Mouse (Mus musculus) liver, embryonic 13.5 days (tissue): ENCODE data around the gene Slco1a1. TPM values are rescaled to one million over a fixed set of nuclear protein-coding genes. Genes with fewer than 3 reads are reported as not detected.
"Not testable (repeated sequence)": the region's sequence is repeated elsewhere in the genome, so short reads cannot be mapped to it uniquely, and the experiment has no call there.

Source experiments
- ATAC-seq: fragments of 200-750 bp; cut with Nextera tagmentation; 2 replicates; pipeline ENCODE4 v1.8.0; 2017; ENCODE audit warnings: low read depth, mild to moderate bottlenecking, moderate number of reproducible peaks, moderate library complexity
- DNase-seq: peaks from one replicate; pipeline ENCODE4 v3.0.0; 2022
- H3K27ac ChIP-seq: fragments of 300-500 bp; sonication (generic); 2 replicates; pipeline ENCODE4 v1.5.1; 2015; ENCODE audit warnings: moderate library complexity, mild to moderate bottlenecking, inconsistent platforms
- H3K27me3 ChIP-seq: fragments of 300-500 bp; sonication (generic); 2 replicates; pipeline ENCODE4 v1.6.1; 2015; ENCODE audit warnings: mild to moderate bottlenecking, inconsistent platforms
- H3K36me3 ChIP-seq: fragments of 300-500 bp; sonication (generic); 2 replicates; pipeline ENCODE4 v1.6.1; 2015; ENCODE audit warnings: mild to moderate bottlenecking, inconsistent platforms
- H3K4me1 ChIP-seq: fragments of 300-500 bp; sonication (generic); replicated peaks from 2 replicates; pipeline ENCODE4 v1.6.1; 2015; ENCODE audit warnings: inconsistent platforms
- H3K4me2 ChIP-seq: fragments of 300-500 bp; sonication (generic); 2 replicates; pipeline ENCODE4 v1.6.1; 2015; ENCODE audit warnings: inconsistent platforms, mild to moderate bottlenecking, moderate library complexity
- H3K4me3 ChIP-seq: fragments of 300-500 bp; sonication (generic); replicated peaks from 2 replicates; pipeline ENCODE4 v1.5.1; 2015; ENCODE audit warnings: mild to moderate bottlenecking, inconsistent platforms
- H3K9ac ChIP-seq: fragments of 300-500 bp; sonication (generic); 2 replicates; pipeline ENCODE4 v1.6.1; 2015; ENCODE audit warnings: mild to moderate bottlenecking, inconsistent platforms
- H3K9me3 ChIP-seq: fragments of 300-500 bp; sonication (generic); replicated peaks from 2 replicates; pipeline ENCODE4 v1.6.1; 2016; ENCODE audit warnings: inconsistent platforms
- WGBS: fragments of 180-500 bp; shearing (Covaris S2); methylation state at CpG from one replicate; pipeline ENCODE4 v1.1.7; 2015; ENCODE audit not compliant: insufficient replicate concordance; 5-methylcytosine and 5-hydroxymethylcytosine counted together
- polyA plus RNA-seq: library from polyadenylated mRNA; unstranded; fragments of >200 nt; fragmentation: Nextera tagmentation; extraction: Ambion mirVana; gene quantifications from 2 replicates; pipeline ENCODE4 v1.2.1, GENCODE M21; 2015

Gene Slco1a1
- not detected in 2 replicates for polyA plus RNA-seq

DNA sequence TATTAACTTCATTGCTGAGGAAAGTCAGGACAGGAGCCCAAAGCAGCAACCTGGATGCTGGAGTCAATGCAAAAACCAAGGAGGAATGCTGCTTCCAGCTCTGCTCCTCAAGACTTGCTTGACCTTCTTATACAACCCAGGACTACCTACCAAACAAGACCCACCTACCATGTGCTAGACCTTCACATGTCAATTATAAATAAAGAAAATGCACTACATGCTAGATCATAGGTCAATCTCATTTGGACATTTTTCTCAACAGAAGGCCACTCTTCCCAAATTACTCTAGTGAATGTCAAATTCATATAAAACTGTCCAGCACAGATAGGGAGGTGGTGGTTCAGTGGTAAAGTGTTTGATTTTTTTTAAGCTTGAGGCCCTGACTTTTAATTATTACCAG, at the start of gene Slco1a1:
Gene Slco1a1, minus strand, starts transcription at position 101 of the 400 bp plus-strand sequence.
- Histone ChIP-seq H3K9ac (no peak within 1 kb of the TSS), H3K9me3 (no peaks in the 10 kb centered on the region), H3K27ac (no peak within 1 kb of the TSS), H3K27me3 (no peaks in the 10 kb centered on the region), H3K4me2 (no peak within 1 kb of the TSS), H3K36me3 (no peaks in the 10 kb centered on the region), H3K4me1 (no peaks in the 10 kb centered on the region), H3K4me3 (no peak within 1 kb of the TSS)
- ATAC-seq (no peak), DNase-seq (no peak)

GRCm38 (mm10) chr6:141986772-141987171, 40.0 kb upstream of the Slco1a1 start:
- DNase-seq = no peak
- no peaks in the 10 kb centered on the region for H3K9me3 ChIP-seq
- H3K27ac ChIP-seq = no peak overlapping the region
- no peak overlapping the region for H3K4me2 ChIP-seq
- no peaks in the 10 kb centered on the region for H3K27me3 ChIP-seq
- H3K36me3 ChIP-seq = no peaks in the 10 kb centered on the region
- no peaks in the 10 kb centered on the region for H3K4me1 ChIP-seq
- H3K4me3 ChIP-seq = no peak overlapping the region
- no peak overlapping the region for H3K9ac ChIP-seq
- no peak for ATAC-seq
- 89% methylated on average over 6 of the region's 6 CpGs for WGBS

DNA sequence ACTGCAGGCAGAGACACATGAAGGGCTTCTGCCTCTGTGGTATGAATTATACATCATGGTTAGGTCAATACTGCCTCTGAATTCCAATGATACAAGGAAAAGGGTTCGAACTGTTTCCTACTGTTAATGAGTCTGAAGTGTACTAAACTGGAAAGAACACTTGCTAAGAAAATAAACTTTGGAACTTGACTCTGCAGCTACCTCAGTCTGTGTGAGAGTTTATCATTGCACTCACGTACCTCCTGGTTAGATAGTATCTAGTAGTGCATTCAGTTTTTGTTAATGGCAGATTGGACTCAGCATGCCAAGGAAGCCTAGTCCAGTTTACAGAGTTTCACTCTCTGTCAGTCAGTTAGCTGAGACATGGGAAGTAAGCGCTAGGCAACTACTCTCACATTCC, 37.9 kb upstream of the Slco1a1 start:
- Histone ChIP-seq H3K9ac (no peak overlapping the region), H3K4me1 (no peaks in the 10 kb centered on the region), H3K27me3 (no peaks in the 10 kb centered on the region), H3K9me3 (no peaks in the 10 kb centered on the region), H3K4me3 (no peak overlapping the region), H3K27ac (no peak overlapping the region), H3K4me2 (no peak overlapping the region), H3K36me3 (no peaks in the 10 kb centered on the region)
- no peak for ATAC-seq
- 58% methylated on average over 3 of the region's 3 CpGs for WGBS
- DNase-seq = no peak

DNA sequence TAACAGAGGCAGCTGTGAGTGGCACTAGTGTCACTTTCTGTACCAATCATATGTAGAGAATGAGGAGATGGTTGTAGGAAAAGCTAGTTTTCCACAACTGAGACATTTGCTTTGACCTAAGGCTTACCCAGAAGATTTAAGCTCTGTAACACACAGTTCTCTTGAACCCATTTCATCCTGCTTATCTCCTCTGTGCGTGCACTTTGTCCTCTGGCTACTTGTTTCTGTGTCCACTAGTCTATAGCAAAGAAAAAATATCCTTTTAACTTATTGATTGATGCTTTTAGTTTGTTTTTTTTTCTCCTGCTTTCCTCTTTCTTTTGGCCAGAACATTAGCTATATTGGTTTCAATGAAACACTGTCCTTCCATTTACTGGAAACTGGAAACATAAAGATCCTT, 15.7 kb upstream of the Slco1a1 start:
- Histone ChIP-seq H3K27me3 (no peaks in the 10 kb centered on the region), H3K9ac (no peak overlapping the region), H3K27ac (no peak overlapping the region; the same call in 1 of the 2 replicates), H3K9me3 (no peaks in the 10 kb centered on the region), H3K4me1 (no peaks in the 10 kb centered on the region), H3K36me3 (no peaks in the 10 kb centered on the region), H3K4me3 (no peak overlapping the region), H3K4me2 (no peak overlapping the region)
- WGBS = 38% methylated on average over 1 of the region's 1 CpGs
- no peak for DNase-seq
- ATAC-seq = no peak

DNA sequence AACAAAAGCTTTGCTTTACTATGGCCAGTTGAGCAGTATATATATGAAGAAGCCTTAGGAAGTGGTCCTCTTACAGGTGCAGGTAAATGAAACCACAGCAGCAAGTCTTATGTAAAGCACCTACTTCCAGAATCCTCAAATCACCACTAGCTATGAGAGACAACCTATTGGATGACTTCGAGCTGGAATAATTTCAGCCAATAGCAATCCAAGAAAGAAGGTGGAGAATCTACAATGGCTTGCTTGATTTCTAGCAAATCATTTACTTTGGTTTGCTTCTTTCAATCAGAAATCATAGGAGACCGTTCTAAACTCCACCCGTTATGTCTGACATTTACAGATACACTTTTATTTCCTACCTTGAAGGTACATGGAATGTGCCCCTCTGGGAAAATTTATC, 15.1 kb upstream of the Slco1a1 start:
- H3K4me1 ChIP-seq = no peaks in the 10 kb centered on the region
- no peak overlapping the region for H3K4me3 ChIP-seq
- H3K4me2 ChIP-seq = no peak overlapping the region
- H3K36me3 ChIP-seq = no peaks in the 10 kb centered on the region
- no peaks in the 10 kb centered on the region for H3K27me3 ChIP-seq
- H3K9ac ChIP-seq = no peak overlapping the region
- no peaks in the 10 kb centered on the region for H3K9me3 ChIP-seq
- DNase-seq (no peak), ATAC-seq (no peak)
- 56% methylated on average over 3 of the region's 3 CpGs for WGBS
- H3K27ac ChIP-seq = no peak overlapping the region; the same call in 1 of the 2 replicates

- Histone ChIP-seq H3K4me3 (no peak overlapping the region), H3K27ac (no peak overlapping the region), H3K36me3 (no peaks in the 10 kb centered on the region), H3K27me3 (no peaks in the 10 kb centered on the region), H3K4me2 (no peak overlapping the region), H3K4me1 (no peaks in the 10 kb centered on the region), H3K9ac (no peak overlapping the region), H3K9me3 (no peaks in the 10 kb centered on the region)
- WGBS = 59% methylated on average over 5 of the region's 5 CpGs
- ATAC-seq (no peak), DNase-seq (no peak)
Observed at GRCm38 (mm10) chr6:141960482-141960881, 13.7 kb upstream of the Slco1a1 start.

DNA sequence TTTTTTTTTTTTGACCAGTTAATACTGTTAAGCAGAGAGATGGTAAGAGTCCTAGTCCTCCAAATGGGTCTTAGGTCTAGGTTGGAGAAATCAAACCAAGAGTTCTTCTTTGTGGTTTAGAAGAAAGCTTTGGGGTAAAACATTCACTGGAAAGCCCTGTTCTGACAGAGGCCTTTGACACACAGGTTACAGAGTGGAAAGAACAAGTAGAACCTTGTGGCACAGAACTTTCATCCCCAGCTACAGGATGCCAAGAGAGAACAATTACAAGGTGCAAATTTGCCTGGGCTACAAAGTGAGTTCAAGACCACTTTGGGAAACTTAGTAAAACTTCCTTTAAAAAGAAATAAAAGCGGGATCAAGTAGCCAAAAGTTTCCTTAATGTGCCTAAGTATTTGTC, 6.3 kb downstream of the Slco1a1 start:
- no peaks in the 10 kb centered on the region for H3K4me1 ChIP-seq
- no peak overlapping the region for H3K4me3 ChIP-seq
- H3K36me3 ChIP-seq = no peaks in the 10 kb centered on the region
- no peaks in the 10 kb centered on the region for H3K9me3 ChIP-seq
- H3K27me3 ChIP-seq = no peaks in the 10 kb centered on the region
- WGBS = 44% methylated on average over 1 of the region's 1 CpGs
- DNase-seq = no peak
- no peak overlapping the region for H3K9ac ChIP-seq
- no peak for ATAC-seq
- no peak overlapping the region for H3K4me2 ChIP-seq
- no peak overlapping the region for H3K27ac ChIP-seq

- Histone ChIP-seq H3K4me1 (no peaks in the 10 kb centered on the region), H3K27me3 (no peaks in the 10 kb centered on the region), H3K4me3 (no peak overlapping the region), H3K27ac (no peak overlapping the region), H3K4me2 (no peak overlapping the region), H3K9ac (no peak overlapping the region), H3K9me3 (no peaks in the 10 kb centered on the region; the same call in 1 of the 2 replicates), H3K36me3 (no peaks in the 10 kb centered on the region)
- WGBS = 47% methylated on average over 2 of the region's 2 CpGs
- DNase-seq (no peak), ATAC-seq (no peak)
Observed at GRCm38 (mm10) chr6:141898197-141898596, 48.6 kb downstream of the Slco1a1 start.

DNA sequence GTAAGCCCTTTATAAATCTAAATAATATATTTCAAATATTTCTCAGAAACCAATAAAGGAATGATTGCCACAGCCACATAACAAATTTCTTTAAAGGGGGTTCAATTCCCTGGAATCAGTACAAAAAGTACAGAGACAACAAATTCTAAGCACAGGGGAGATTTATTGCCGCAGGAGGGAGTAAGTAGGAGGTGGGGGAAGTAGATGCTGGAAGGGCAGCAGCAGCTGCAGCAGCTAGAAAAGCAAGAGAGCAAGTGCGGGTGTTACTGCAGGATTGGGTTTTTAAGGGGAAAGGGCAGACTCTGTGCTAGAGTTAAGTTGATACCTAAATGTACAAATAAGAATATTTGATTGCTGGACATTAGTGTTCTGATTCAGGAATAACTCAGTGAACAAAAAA, 57.0 kb downstream of the Slco1a1 start:
- Histone ChIP-seq H3K27me3 (no peaks in the 10 kb centered on the region), H3K4me2 (no peak overlapping the region), H3K27ac (no peak overlapping the region), H3K4me3 (no peak overlapping the region), H3K36me3 (no peaks in the 10 kb centered on the region), H3K4me1 (no peaks in the 10 kb centered on the region), H3K9ac (no peak overlapping the region), H3K9me3 (no peaks in the 10 kb centered on the region)
- no peak for DNase-seq
- 45% methylated on average over 2 of the region's 2 CpGs for WGBS
- no peak for ATAC-seq

GRCm38 (mm10) chr6:141888248-141888647, 58.5 kb downstream of the Slco1a1 start:
- no peak overlapping the region for H3K9ac ChIP-seq
- H3K4me3 ChIP-seq = no peak overlapping the region
- no peaks in the 10 kb centered on the region for H3K36me3 ChIP-seq
- 25% methylated on average over 2 of the region's 2 CpGs for WGBS
- H3K27ac ChIP-seq = no peak overlapping the region
- ATAC-seq = no peak
- no peaks in the 10 kb centered on the region for H3K9me3 ChIP-seq
- no peak for DNase-seq
- H3K27me3 ChIP-seq = no peaks in the 10 kb centered on the region
- no peak overlapping the region for H3K4me2 ChIP-seq
- H3K4me1 ChIP-seq = no peaks in the 10 kb centered on the region

DNA sequence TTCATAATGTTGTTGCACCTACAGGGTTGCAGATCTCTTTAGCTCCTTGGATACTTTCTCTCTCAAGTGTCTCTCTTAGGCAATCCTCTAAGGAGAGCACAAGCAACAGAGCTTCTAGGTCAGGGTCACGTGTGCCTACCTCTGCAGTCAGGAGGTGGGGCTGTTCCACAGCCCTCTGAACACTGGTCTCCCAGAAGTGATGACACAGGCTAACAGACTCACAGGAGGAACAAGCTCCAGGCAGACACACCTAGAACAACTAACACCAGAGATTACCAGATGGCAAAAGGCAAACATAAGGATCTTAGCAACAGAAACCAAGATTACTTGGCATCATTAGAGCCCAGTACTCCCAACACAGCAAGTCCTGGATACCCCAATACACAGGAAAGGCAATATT, 64.2 kb downstream of the Slco1a1 start:
- Histone ChIP-seq H3K4me1 (no peaks in the 10 kb centered on the region), H3K27ac (no peak overlapping the region), H3K27me3 (no peaks in the 10 kb centered on the region), H3K9me3 (no peaks in the 10 kb centered on the region), H3K4me2 (no peak overlapping the region), H3K36me3 (no peaks in the 10 kb centered on the region), H3K4me3 (no peak overlapping the region), H3K9ac (no peak overlapping the region)
- DNase-seq = no peak
- no peak for ATAC-seq
- 50% methylated on average over 1 of the region's 1 CpGs for WGBS

DNA sequence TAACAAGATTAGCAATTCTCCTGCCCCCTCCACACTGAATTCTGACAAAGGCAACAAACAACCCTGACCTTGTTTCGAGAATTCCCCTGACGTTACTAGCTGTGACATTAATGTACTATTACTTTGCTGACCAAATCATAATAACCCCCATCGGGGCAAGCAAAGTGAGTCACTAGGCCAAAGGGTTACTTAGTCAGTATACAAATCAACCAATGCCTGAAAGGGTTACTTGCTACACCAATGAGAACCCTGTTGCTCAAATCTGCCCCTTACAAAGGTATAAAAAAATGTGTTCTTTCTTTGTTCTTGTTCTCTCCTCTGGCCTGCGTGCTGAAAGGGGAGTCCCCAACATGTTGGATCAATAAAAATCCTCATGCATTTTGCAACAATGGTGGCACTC, 71.0 kb downstream of the Slco1a1 start:
- not testable (repeated sequence) for H3K4me2 ChIP-seq, H3K9me3 ChIP-seq, ATAC-seq, H3K27me3 ChIP-seq, DNase-seq, H3K4me1 ChIP-seq, H3K36me3 ChIP-seq, H3K27ac ChIP-seq, H3K9ac ChIP-seq, H3K4me3 ChIP-seq
- 66% methylated on average over 4 of the region's 4 CpGs for WGBS
